Mouse (Mus musculus): ENCODE measurements around the gene Ces1a. TPM values are rescaled to one million over a fixed set of nuclear protein-coding genes. Genes with fewer than 3 reads are reported as not detected.
A peak's percentile ranks its signal among the peaks of the same experiment; 100 is the strongest.

Ces1a gene
- not detected in 2 replicates for polyA plus RNA-seq (2012; rRNA removed)
- not detected in 2 replicates for polyA plus RNA-seq (2014; fragmentation: Nextera tagmentation; extraction: Ambion mirVana)

- H3K27ac ChIP-seq, result no peak within 1 kb of the TSS
- no peak for ATAC-seq (ENCODE audit: insufficient read depth)
- DNase-seq (ENCODE audit: low read depth in 3 of 3, low spot score in 3 of 3), result no peak
- 61% methylated on average over 3 of the region's 3 CpGs for WGBS (ENCODE audit: insufficient replicate concordance)
- H3K36me3 ChIP-seq (replicated peaks; ENCODE audit: control insufficient read depth, insufficient read depth, low read depth), result no peaks in the 10 kb centered on the region
- H3K9ac ChIP-seq (replicated peaks), result no peak within 1 kb of the TSS
- TF ChIP-seq CTCF (IDR thresholded peaks at IDR 0.05; ENCODE audit: low read depth) (no peak), EP300 (IDR thresholded peaks at IDR 0.05; ENCODE audit: low read depth) (no peak)
- no peaks in the 10 kb centered on the region for H3K27me3 ChIP-seq (ENCODE audit: control insufficient read depth, insufficient read depth, low read length)
- no peaks in the 10 kb centered on the region for H3K9me3 ChIP-seq (ENCODE audit: control insufficient read depth, low read length)
- H3K4me1 ChIP-seq (replicated peaks; ENCODE audit: control insufficient read depth in 2 of 2, insufficient read depth in 2 of 2, low read length in 1 of 2), result no peaks in the 10 kb centered on the region
- no peak within 1 kb of the TSS for H3K4me3 ChIP-seq (ENCODE audit: insufficient read depth in 1 of 2, low read depth in 2 of 2, low read length in 2 of 2)
- H3K4me2 ChIP-seq (ENCODE audit: low read depth), result no peak within 1 kb of the TSS
Observed at GRCm38 (mm10) chr8:93048092-93048491, at the start of gene Ces1a. Ces1a (minus strand) TSS chr8:93048192.

- TF ChIP-seq CTCF (IDR thresholded peaks at IDR 0.05; ENCODE audit: low read depth) (peak; percentile 55), EP300 (IDR thresholded peaks at IDR 0.05; ENCODE audit: low read depth) (no peak)
- H3K4me3 ChIP-seq (ENCODE audit: insufficient read depth in 1 of 2, low read depth in 2 of 2, low read length in 2 of 2), result no peak overlapping the region
- H3K4me2 ChIP-seq (ENCODE audit: low read depth), result no peak overlapping the region
- H3K9me3 ChIP-seq (ENCODE audit: control insufficient read depth, low read length), result no peaks in the 10 kb centered on the region
- no peaks in the 10 kb centered on the region for H3K36me3 ChIP-seq (replicated peaks; ENCODE audit: control insufficient read depth, insufficient read depth, low read depth)
- H3K4me1 ChIP-seq (replicated peaks; ENCODE audit: control insufficient read depth in 2 of 2, insufficient read depth in 2 of 2, low read length in 1 of 2), result no peaks in the 10 kb centered on the region
- ATAC-seq (ENCODE audit: insufficient read depth) (no peak), DNase-seq (ENCODE audit: low read depth in 3 of 3, low spot score in 3 of 3) (no peak)
- no peaks in the 10 kb centered on the region for H3K27me3 ChIP-seq (ENCODE audit: control insufficient read depth, insufficient read depth, low read length)
- H3K27ac ChIP-seq, result no peak overlapping the region
- H3K9ac ChIP-seq (replicated peaks), result no peak overlapping the region
Observed at GRCm38 (mm10) chr8:93095376-93095775, 47.4 kb upstream of the Ces1a start.

GRCm38 (mm10) chr8:93091324-93091723, 43.3 kb upstream of the Ces1a start:
- H3K36me3 ChIP-seq (replicated peaks; ENCODE audit: control insufficient read depth, insufficient read depth, low read depth), result no peaks in the 10 kb centered on the region
- 48% methylated on average over 1 of the region's 1 CpGs for WGBS (ENCODE audit: insufficient replicate concordance)
- no peak for DNase-seq (ENCODE audit: low read depth in 3 of 3, low spot score in 3 of 3)

GRCm38 (mm10) chr8:93088686-93089122, 40.7 kb upstream of the Ces1a start:
- Histone ChIP-seq H3K9me3 (ENCODE audit: control insufficient read depth, low read length) (no peaks in the 10 kb centered on the region), H3K4me3 (ENCODE audit: insufficient read depth in 1 of 2, low read depth in 2 of 2, low read length in 2 of 2) (no peak overlapping the region), H3K9ac (replicated peaks) (no peak overlapping the region), H3K4me1 (replicated peaks; ENCODE audit: control insufficient read depth in 2 of 2, insufficient read depth in 2 of 2, low read length in 1 of 2) (no peaks in the 10 kb centered on the region), H3K36me3 (replicated peaks; ENCODE audit: control insufficient read depth, insufficient read depth, low read depth) (no peaks in the 10 kb centered on the region), H3K27me3 (ENCODE audit: control insufficient read depth, insufficient read depth, low read length) (no peaks in the 10 kb centered on the region), H3K4me2 (ENCODE audit: low read depth) (no peak overlapping the region), H3K27ac (no peak overlapping the region)
- TF ChIP-seq CTCF (IDR thresholded peaks at IDR 0.05; ENCODE audit: low read depth) (no peak), EP300 (IDR thresholded peaks at IDR 0.05; ENCODE audit: low read depth) (no peak)
- no peak for ATAC-seq (ENCODE audit: insufficient read depth)
- WGBS (ENCODE audit: insufficient replicate concordance), result 6% methylated on average over 2 of the region's 2 CpGs
- DNase-seq (ENCODE audit: low read depth in 3 of 3, low spot score in 3 of 3), result no peak

More at GRCm38 (mm10) chr8:93091324-93091723, 43.3 kb upstream of the Ces1a start:
- Histone ChIP-seq H3K27ac (no peak overlapping the region), H3K9ac (replicated peaks) (no peak overlapping the region), H3K27me3 (ENCODE audit: control insufficient read depth, insufficient read depth, low read length) (no peaks in the 10 kb centered on the region), H3K9me3 (ENCODE audit: control insufficient read depth, low read length) (no peaks in the 10 kb centered on the region), H3K4me2 (ENCODE audit: low read depth) (no peak overlapping the region), H3K4me3 (ENCODE audit: insufficient read depth in 1 of 2, low read depth in 2 of 2, low read length in 2 of 2) (no peak overlapping the region), H3K4me1 (replicated peaks; ENCODE audit: control insufficient read depth in 2 of 2, insufficient read depth in 2 of 2, low read length in 1 of 2) (no peaks in the 10 kb centered on the region)
- TF ChIP-seq EP300 (IDR thresholded peaks at IDR 0.05; ENCODE audit: low read depth), result no peak
- no peak for TF ChIP-seq CTCF (IDR thresholded peaks at IDR 0.05; ENCODE audit: low read depth)
- ATAC-seq (ENCODE audit: insufficient read depth), result no peak

- no peaks in the 10 kb centered on the region for H3K9me3 ChIP-seq (ENCODE audit: control insufficient read depth, low read length)
- WGBS (ENCODE audit: insufficient replicate concordance), result 39% methylated on average over 7 of the region's 7 CpGs
- DNase-seq (ENCODE audit: low read depth in 3 of 3, low spot score in 3 of 3), result no peak
- H3K4me1 ChIP-seq (replicated peaks; ENCODE audit: control insufficient read depth in 2 of 2, insufficient read depth in 2 of 2, low read length in 1 of 2), result no peaks in the 10 kb centered on the region
- no peak overlapping the region for H3K4me3 ChIP-seq (ENCODE audit: insufficient read depth in 1 of 2, low read depth in 2 of 2, low read length in 2 of 2)
- H3K4me2 ChIP-seq (ENCODE audit: low read depth), result no peak overlapping the region
- no peaks in the 10 kb centered on the region for H3K36me3 ChIP-seq (replicated peaks; ENCODE audit: control insufficient read depth, insufficient read depth, low read depth)
- no peaks in the 10 kb centered on the region for H3K27me3 ChIP-seq (ENCODE audit: control insufficient read depth, insufficient read depth, low read length)
- H3K9ac ChIP-seq (replicated peaks), result no peak overlapping the region
- H3K27ac ChIP-seq, result no peak overlapping the region
- ATAC-seq (ENCODE audit: insufficient read depth), result no peak
- TF ChIP-seq CTCF (IDR thresholded peaks at IDR 0.05; ENCODE audit: low read depth), result no peak
- no peak for TF ChIP-seq EP300 (IDR thresholded peaks at IDR 0.05; ENCODE audit: low read depth)
Observed at GRCm38 (mm10) chr8:93088193-93088592, 40.2 kb upstream of the Ces1a start.
